Mouse (Mus musculus): ENCODE data around the gene Kank2. TPM values are rescaled to one million over a fixed set of nuclear protein-coding genes. Genes with fewer than 3 reads are reported as not detected.

The Kank2 gene
- polyA plus RNA-seq, 1 experiment from 2014 or later = 19.9 TPM

DNA sequence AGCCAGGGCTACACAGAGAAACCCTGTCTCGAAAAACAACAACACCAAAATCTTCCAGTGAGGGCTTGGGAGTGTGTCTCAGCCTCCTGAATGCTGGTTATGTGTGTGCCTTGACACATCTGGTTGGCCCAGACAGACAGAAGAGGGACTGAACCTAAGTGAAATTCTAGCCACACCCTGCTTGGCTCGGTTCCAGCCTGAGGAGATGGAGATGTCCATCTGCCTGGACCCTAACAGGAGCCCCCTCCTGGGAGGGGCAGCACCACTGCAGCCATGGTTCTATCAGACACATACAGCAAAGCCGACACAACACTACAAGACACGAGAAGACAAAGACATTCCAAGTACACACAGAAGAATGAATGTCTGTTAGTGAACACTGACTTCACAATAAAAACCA, 19.6 kb upstream of the Kank2 start:
- Histone ChIP-seq H3K4me2 (no peak overlapping the region), H3K9me3 (no peaks in the 10 kb centered on the region), H3K4me3 (replicated peaks) (no peak overlapping the region), H3K4me1 (replicated peaks) (no peaks in the 10 kb centered on the region), H3K9ac (replicated peaks) (no peak overlapping the region), H3K27me3 (no peaks in the 10 kb centered on the region), H3K36me3 (peaks cover 83% of the 10 kb centered on the region), H3K27ac (no peak overlapping the region)
- no peak for ATAC-seq (ENCODE audit: insufficient number of reproducible peaks, insufficient read depth, low FRiP score, low TSS enrichment, low read depth)
- WGBS = 92% methylated on average over 4 of the region's 4 CpGs

DNA sequence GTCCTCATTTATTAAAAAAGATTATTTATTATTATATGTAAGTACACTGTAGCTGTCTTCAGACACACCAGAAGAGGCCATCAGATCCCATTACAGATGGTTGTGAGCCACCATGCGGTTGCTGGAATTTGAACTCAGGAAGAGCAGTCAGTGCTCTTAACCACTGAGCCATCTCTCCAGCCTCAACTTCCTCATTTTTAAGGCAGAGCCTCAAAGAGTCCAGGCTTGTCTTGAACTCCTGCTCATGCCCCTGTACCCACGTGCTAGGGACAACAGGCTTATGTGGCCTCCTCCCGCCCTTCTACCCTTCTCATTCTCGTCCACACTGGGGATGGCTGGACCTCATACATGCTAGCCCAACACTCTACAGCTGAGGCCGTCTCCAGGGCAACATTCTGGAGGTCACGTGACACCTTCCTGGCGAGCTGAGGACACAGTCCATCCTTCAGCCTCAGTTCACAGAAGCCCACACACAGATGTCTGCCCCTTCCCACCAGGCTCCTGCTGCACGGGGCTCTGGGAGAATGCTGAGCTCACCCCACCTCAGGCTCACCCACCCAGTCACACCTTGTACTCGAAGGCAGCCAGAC, 18.3 kb upstream of the Kank2 start:
- Histone ChIP-seq H3K9ac (replicated peaks) (no peak overlapping the region), H3K4me1 (replicated peaks) (no peaks in the 10 kb centered on the region), H3K4me2 (no peak overlapping the region), H3K27me3 (no peaks in the 10 kb centered on the region), H3K27ac (no peak overlapping the region), H3K9me3 (no peaks in the 10 kb centered on the region), H3K4me3 (replicated peaks) (no peak overlapping the region), H3K36me3 (peaks cover 96% of the 10 kb centered on the region)
- WGBS = 76% methylated on average over 9 of the region's 9 CpGs
- no peak for ATAC-seq (ENCODE audit: insufficient number of reproducible peaks, insufficient read depth, low FRiP score, low TSS enrichment, low read depth)

DNA sequence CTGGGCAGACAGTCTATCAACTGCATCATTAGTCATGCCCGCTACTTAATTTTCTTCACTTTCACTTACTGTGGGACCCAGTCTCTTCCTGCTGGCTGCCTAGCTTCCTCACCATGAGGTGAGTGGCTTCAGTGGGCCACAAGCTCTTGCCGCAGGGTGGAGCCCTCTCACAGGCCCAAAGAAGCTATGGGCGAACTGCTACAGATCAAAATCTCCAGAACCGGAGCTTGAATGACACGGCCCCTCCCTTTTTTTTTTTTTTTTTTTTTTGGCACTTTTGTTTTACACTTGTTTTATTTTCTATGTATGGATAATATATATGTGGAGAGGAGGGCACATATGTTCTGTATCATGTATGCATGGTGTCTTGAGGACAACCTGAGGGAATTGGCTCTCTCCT, 12.6 kb upstream of the Kank2 start:
- Histone ChIP-seq H3K36me3 (peaks cover 81% of the 10 kb centered on the region), H3K27me3 (no peaks in the 10 kb centered on the region), H3K9me3 (no peaks in the 10 kb centered on the region), H3K27ac (no peak overlapping the region), H3K4me3 (replicated peaks) (no peak overlapping the region), H3K4me1 (replicated peaks) (no peaks in the 10 kb centered on the region), H3K4me2 (no peak overlapping the region), H3K9ac (replicated peaks) (no peak overlapping the region)
- WGBS = 89% methylated on average over 5 of the region's 5 CpGs
- ATAC-seq (ENCODE audit: insufficient number of reproducible peaks, insufficient read depth, low FRiP score, low TSS enrichment, low read depth) = no peak

DNA sequence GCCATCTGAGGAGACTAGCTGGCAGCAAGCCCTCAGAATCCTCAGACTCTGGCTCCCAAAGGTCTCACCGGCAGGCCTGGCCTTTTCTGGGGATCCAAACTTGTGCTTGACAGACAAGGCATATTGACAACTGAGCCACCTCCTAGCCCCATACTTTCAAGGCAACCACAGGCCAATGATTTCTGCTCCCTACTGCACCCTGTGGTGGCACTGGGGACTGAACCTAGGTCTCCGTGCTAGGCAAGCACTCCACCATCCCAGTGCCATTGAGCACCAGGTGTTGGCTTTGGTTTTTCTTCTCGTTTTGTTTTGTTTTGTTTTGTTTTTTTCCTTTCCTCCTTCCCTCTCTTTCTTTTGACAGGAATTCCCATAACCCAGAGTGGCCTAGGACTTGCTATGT, 10.0 kb upstream of the Kank2 start:
- no peaks in the 10 kb centered on the region for H3K27me3 ChIP-seq
- no peak overlapping the region for H3K4me2 ChIP-seq
- no peak for ATAC-seq (ENCODE audit: insufficient number of reproducible peaks, insufficient read depth, low FRiP score, low TSS enrichment, low read depth)
- 69% methylated on average over 3 of the region's 3 CpGs for WGBS
- H3K4me1 ChIP-seq (replicated peaks) = peaks cover 4% of the 10 kb centered on the region; the same call in 1 of the 2 replicates
- peaks cover 66% of the 10 kb centered on the region for H3K36me3 ChIP-seq
- H3K9ac ChIP-seq (replicated peaks) = no peak overlapping the region
- no peak overlapping the region for H3K4me3 ChIP-seq (replicated peaks)
- no peaks in the 10 kb centered on the region for H3K9me3 ChIP-seq
- H3K27ac ChIP-seq = no peak overlapping the region

DNA sequence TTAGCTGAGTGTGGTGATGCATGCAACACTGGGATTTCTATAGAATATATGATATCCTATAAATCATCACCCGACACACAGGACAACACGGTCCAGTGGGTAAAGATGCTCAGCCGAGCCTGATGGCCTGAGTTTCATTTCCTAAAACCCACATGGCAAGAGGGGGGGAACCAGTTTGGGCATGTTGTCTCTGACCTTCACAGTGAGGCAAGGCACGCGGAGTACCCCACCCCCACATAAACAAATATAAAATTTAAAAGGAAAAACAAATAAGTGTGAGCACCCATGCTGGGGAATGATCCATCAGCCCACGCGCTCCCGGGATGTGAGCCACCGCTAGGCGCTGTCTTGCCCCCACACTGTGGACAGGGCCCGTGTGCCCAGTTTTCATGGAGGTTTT, 8.4 kb upstream of the Kank2 start:
- peaks cover 4% of the 10 kb centered on the region; the same call in 1 of the 2 replicates for H3K4me1 ChIP-seq (replicated peaks)
- no peaks in the 10 kb centered on the region for H3K27me3 ChIP-seq
- H3K36me3 ChIP-seq = peaks cover 65% of the 10 kb centered on the region
- H3K27ac ChIP-seq = no peak overlapping the region
- 87% methylated on average over 11 of the region's 11 CpGs for WGBS
- no peak overlapping the region for H3K4me2 ChIP-seq
- H3K4me3 ChIP-seq (replicated peaks) = no peak overlapping the region
- no peak for ATAC-seq (ENCODE audit: insufficient number of reproducible peaks, insufficient read depth, low FRiP score, low TSS enrichment, low read depth)
- no peak overlapping the region for H3K9ac ChIP-seq (replicated peaks)
- H3K9me3 ChIP-seq = no peaks in the 10 kb centered on the region

DNA sequence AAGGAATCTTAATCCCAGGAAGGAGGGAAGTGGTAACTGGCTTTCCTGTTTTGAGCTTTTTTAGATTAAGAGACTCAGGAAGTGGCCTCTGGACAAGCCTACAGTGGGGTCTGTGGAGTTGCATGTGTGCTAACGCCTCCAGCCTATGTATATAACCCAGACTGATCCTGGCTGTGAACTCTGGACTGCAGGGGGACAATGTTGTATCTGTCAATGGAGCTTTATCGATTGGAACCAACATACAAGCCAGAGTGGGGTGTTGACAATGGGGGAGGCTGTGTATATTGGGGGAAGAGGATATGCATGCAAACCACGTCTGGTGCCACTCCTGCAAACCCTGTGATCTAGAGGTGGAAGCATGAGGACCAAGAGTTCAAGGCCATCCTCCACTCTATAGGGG, 7.8 kb upstream of the Kank2 start:
- WGBS = 70% methylated on average over 3 of the region's 3 CpGs
- Histone ChIP-seq H3K4me3 (replicated peaks) (no peak overlapping the region), H3K27me3 (no peaks in the 10 kb centered on the region), H3K27ac (no peak overlapping the region), H3K9ac (replicated peaks) (no peak overlapping the region), H3K9me3 (no peaks in the 10 kb centered on the region), H3K4me2 (no peak overlapping the region), H3K36me3 (peaks cover 65% of the 10 kb centered on the region), H3K4me1 (replicated peaks) (peaks cover 4% of the 10 kb centered on the region; the same call in 1 of the 2 replicates)
- ATAC-seq (ENCODE audit: insufficient number of reproducible peaks, insufficient read depth, low FRiP score, low TSS enrichment, low read depth) = no peak

DNA sequence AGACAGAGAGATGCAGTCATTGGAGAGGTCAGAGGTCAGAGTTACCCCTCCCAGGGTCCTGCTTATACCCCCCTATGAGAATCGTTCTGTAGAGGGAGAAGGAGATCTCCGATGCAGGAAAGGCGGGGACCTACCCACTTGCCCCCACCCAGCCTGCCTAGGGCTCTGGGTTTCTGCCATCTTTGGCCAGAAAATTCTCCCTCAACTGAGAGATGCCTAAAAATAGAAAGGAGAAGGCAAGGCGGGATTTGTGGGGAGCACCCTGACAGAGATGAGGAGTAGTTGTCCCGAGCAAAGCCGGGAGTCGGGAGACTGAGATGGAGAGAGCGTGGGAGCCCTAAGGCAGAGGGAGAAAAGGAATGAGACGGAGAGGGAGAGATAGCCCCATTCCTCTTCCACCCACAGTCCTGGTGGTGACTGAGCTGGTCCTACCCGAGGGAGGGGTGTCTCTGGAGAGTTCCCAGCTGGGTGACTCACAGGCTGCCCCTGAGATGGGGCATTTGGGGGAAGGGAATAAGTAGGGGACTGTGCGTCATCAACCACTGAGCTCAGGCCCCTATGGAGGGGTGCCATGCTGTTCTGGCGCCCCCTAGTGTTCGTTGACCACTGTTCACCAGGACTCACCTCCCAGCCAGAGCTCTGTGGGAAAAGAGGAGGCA, 5.6 kb upstream of the Kank2 start:
- H3K36me3 ChIP-seq = peaks cover 62% of the 10 kb centered on the region
- H3K9me3 ChIP-seq = no peaks in the 10 kb centered on the region
- ATAC-seq (ENCODE audit: insufficient number of reproducible peaks, insufficient read depth, low FRiP score, low TSS enrichment, low read depth) = peak; percentile 89
- no peak overlapping the region for H3K4me2 ChIP-seq
- H3K4me3 ChIP-seq (replicated peaks) = no peak overlapping the region
- no peaks in the 10 kb centered on the region for H3K27me3 ChIP-seq
- H3K9ac ChIP-seq (replicated peaks) = no peak overlapping the region
- H3K27ac ChIP-seq = no peak overlapping the region
- peaks cover 4% of the 10 kb centered on the region; the same call in 1 of the 2 replicates for H3K4me1 ChIP-seq (replicated peaks)
- WGBS = 49% methylated on average over 13 of the region's 13 CpGs

DNA sequence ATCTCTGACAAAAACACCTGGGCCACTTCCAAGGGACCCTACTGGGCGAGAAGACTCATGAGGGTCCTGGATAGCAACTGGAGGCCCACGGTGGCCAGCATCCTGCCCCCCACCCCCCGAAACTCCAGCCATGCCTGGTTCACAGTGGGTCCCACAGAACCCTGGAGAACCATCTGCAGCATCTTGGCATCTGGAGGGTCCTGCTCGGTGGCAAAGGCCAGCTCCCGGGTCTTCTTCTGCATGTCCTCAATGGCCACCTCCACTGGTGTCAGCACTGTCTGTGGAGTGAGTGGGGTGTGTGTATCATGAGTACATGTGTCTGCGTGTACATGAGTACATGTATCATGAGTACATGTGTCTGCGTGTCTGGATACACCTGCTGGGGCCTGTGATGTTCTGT, 3.0 kb upstream of the Kank2 start:
- no peak overlapping the region for H3K4me2 ChIP-seq
- no peaks in the 10 kb centered on the region for H3K27me3 ChIP-seq
- no peak overlapping the region for H3K9ac ChIP-seq (replicated peaks)
- no peak overlapping the region for H3K4me3 ChIP-seq (replicated peaks)
- ATAC-seq (ENCODE audit: insufficient number of reproducible peaks, insufficient read depth, low FRiP score, low TSS enrichment, low read depth) = no peak
- 93% methylated on average over 7 of the region's 7 CpGs for WGBS
- H3K27ac ChIP-seq = no peak overlapping the region
- H3K36me3 ChIP-seq = peaks cover 44% of the 10 kb centered on the region
- peaks cover 20% of the 10 kb centered on the region for H3K4me1 ChIP-seq (replicated peaks)
- H3K9me3 ChIP-seq = no peaks in the 10 kb centered on the region

DNA sequence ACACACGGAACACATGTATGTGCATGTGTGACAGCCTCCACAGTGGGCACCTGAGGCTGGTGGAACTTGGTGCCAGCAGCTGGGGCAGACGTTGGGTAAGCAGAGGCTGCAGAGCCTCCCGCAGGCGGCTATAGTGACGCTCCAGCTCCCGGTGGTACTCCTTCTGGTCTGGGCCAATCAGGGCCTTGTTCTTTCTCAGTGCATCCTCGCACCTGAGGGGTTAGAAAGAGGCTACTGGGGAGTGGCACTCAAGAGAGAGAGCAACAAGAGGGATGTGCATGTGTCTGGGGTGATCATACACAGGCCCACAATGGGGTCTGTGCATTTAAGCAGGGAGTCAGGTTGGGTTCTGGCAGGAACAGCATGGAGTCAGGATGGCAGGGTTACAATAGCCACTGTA, 2.6 kb upstream of the Kank2 start:
- 77% methylated on average over 7 of the region's 7 CpGs for WGBS
- no peaks in the 10 kb centered on the region for H3K9me3 ChIP-seq
- no peak overlapping the region for H3K4me2 ChIP-seq
- no peak overlapping the region; the same call in 1 of the 2 replicates for H3K9ac ChIP-seq (replicated peaks)
- no peaks in the 10 kb centered on the region for H3K27me3 ChIP-seq
- no peak overlapping the region for H3K27ac ChIP-seq
- no peak for ATAC-seq (ENCODE audit: insufficient number of reproducible peaks, insufficient read depth, low FRiP score, low TSS enrichment, low read depth)
- peaks cover 24% of the 10 kb centered on the region for H3K4me1 ChIP-seq (replicated peaks)
- H3K4me3 ChIP-seq (replicated peaks) = no peak overlapping the region
- H3K36me3 ChIP-seq = peaks cover 47% of the 10 kb centered on the region

DNA sequence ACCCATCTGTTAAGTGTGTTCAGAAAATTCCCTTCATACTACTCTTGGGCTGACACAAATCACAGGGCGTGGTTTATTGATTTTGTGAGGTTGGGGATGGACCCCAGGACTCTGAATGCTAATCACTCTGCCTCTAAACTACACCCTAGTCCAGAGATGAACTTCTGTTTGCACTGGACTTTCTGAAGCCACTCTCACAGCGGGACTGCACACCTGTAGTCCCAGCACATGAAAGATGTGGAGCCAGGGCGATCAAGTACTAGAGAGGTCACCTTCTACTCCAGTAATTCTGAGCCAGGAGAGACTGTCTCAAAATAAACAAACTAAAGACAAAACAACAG, 436 bp upstream of the Kank2 start:
- Histone ChIP-seq H3K27ac (peak overlapping the region; percentile 97), H3K4me3 (replicated peaks) (peak overlapping the region; percentile 82), H3K4me1 (replicated peaks) (peaks cover 32% of the 10 kb centered on the region), H3K4me2 (peak overlapping the region; percentile 66), H3K9me3 (no peaks in the 10 kb centered on the region), H3K36me3 (peaks cover 61% of the 10 kb centered on the region), H3K9ac (replicated peaks) (peak overlapping the region; percentile 83), H3K27me3 (no peaks in the 10 kb centered on the region)
- WGBS = 54% methylated on average over 3 of the region's 3 CpGs
- ATAC-seq (ENCODE audit: insufficient number of reproducible peaks, insufficient read depth, low FRiP score, low TSS enrichment, low read depth) = no peak

DNA sequence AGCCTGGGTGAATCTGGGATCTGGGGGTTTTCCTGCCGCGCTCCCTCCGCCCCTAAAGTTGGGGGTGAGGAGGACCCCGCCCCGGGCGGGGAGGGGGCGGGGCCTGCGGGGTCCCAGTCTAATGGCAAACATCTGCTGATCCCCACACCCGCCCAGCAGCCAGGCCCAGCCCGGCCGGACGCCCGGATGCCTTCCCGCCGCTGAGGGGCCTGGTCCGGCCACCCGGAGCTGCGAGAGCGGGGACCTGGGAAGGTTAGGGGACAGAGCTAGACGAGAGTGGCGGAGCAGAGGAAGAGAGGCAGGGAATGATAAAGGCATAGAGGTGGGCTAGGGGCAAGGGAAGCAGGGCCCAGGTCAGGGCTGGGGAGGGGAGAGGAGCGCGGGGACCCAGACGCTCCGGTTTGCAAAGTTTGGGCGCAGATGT, 611 bp downstream of the Kank2 start:
- Histone ChIP-seq H3K4me1 (replicated peaks) (peaks cover 33% of the 10 kb centered on the region), H3K27ac (peak overlapping the region; percentile 97), H3K9ac (replicated peaks) (peak overlapping the region; percentile 83), H3K4me2 (peak overlapping the region; percentile 66), H3K27me3 (no peaks in the 10 kb centered on the region), H3K4me3 (replicated peaks) (peak overlapping the region; percentile 82), H3K36me3 (peaks cover 61% of the 10 kb centered on the region), H3K9me3 (no peaks in the 10 kb centered on the region)
- ATAC-seq (ENCODE audit: insufficient number of reproducible peaks, insufficient read depth, low FRiP score, low TSS enrichment, low read depth) = peak; percentile 73
- under 1% methylated on average over 26 of the region's 26 CpGs for WGBS

DNA sequence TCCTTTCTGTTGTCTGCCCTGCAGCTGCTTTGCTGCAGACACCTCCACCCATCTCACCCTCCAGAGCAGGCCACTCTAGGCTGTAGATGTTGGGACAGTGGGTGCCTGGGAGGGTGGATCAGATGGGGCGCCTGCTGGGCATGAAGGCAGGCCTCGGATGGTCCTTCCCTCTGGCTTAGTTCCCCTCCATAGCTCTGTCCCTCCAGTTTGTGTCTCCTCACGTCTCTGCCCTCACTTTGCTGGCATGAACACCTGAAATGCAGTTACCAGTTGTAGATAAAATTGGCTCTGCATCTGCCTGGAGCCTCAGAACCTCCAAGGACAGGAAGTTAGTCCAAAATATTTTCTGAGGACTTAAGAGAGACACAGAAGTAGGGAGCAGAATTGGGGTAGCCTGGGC, 1.6 kb downstream of the Kank2 start:
- Histone ChIP-seq H3K4me1 (replicated peaks) (peaks cover 39% of the 10 kb centered on the region), H3K27me3 (no peaks in the 10 kb centered on the region), H3K9me3 (no peaks in the 10 kb centered on the region), H3K9ac (replicated peaks) (no peak overlapping the region; the same call in 1 of the 2 replicates), H3K4me2 (peak overlapping the region; percentile 66), H3K27ac (peak overlapping the region; percentile 97), H3K4me3 (replicated peaks) (peak overlapping the region; percentile 82), H3K36me3 (peaks cover 62% of the 10 kb centered on the region)
- no peak for ATAC-seq (ENCODE audit: insufficient number of reproducible peaks, insufficient read depth, low FRiP score, low TSS enrichment, low read depth)
- WGBS = 57% methylated on average over 3 of the region's 3 CpGs

Measured in limb, embryonic 12.5 days (tissue).